Mouse (Mus musculus): Measurements from ENCODE around the gene Rab27a.

- TF ChIP-seq CTCF (IDR thresholded peaks at IDR 0.05; ENCODE audit: insufficient read depth, low read length) (no peak), POLR2A (IDR thresholded peaks at IDR 0.05; ENCODE audit: borderline replicate concordance, extremely low read depth, low read depth, low read length) (no peak)
These were observed 42.9 kb downstream of the Rab27a start for GRCm38 (mm10) chr9:73087581-73087980.
